Mouse (Mus musculus): ENCODE data around the gene Chchd6.

Chchd6 gene

DNA sequence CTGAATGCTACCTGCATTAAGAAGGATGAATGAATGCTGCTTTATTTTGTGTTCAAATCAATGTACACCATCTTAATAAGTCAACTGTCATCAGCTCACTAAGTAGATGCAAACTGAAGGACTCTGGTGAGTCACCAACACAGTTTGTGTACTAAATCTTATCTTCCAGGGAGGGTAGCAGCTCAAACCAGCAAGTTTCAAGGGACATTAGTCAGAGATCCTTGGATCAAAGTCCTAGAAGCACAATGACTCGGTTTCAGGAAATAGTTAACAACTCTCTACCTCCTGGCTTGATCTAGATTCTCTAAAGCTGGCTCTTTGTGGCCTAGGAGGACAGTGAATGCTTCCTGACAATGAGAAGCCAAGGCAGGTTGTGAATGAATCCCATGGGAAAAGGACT, 182.9 kb downstream of the Chchd6 start:
- DNase-seq (ENCODE audit: extremely low spot score, low read depth, low spot score), result no peak

DNA sequence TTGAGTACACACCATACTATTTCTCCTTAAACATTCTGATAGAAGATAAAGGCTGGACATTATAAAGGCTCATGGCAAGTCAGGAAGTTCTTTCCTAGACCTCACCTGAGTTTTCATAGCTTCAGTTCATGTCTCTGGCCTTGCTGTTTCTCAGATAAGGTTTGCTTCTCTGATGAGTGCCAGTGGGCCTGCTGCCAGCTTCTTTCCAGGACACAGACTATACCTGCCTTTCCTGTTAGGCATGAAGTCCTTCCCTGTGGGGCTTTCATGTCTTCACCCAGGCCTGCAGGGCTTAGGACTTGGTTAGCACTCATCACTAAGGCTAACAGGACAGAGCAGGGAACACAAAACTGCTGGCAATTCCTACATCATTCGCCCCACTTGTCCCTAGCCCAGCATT, 186.4 kb downstream of the Chchd6 start:
- DNase-seq (ENCODE audit: extremely low spot score, low read depth, low spot score), result no peak

DNA sequence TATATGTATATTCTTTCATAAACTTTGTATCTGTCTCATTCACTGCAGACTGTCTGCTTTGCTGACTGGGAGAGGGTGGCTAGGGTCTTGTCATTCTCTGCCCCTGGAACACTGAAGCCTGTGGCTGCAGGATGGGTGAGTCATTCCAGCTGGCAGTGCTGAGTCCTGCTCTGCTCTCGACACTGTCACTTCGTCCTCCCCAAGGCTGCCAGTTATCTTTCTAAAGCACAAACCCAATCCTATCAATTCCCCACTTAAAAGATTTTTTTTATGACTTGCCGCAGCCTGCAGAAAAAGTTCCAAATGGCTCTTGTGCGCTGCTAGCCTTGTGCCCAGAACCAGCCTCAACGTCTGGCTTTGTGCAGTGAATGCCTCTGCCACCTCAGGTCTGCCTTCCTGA, 187.2 kb downstream of the Chchd6 start:
- DNase-seq (ENCODE audit: extremely low spot score, low read depth, low spot score), result no peak

DNA sequence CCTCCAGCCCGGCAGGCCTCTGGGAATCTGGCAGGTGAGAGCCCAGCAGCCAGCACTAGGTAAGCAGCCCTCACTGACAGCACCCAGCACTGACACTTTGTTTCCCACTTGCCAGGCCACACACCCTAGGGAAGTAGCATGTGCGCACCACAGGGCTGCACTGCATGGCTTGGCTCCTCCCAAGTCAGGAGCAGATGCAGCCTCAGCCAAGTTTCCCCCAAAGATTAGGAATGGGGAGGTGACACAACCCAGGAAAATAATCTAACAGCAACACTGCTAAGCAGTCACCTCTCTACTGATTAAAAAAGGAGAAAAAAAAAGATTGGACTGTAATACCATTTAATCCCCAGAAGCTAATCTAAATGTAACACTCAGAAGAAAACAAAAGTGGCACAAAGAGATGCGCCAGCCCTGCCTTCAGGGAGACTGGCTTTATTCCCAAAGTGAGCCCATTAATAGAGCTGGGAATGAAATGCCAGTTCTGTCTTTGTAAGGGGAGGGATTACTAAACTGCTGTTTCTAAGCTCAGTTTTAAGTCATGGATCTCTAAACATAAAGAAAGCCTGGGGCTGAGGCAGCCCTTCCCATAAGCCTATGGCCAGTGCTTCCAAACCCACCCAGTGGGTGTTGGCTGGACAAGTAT, 188.1 kb downstream of the Chchd6 start:
- DNase-seq (ENCODE audit: extremely low spot score, low read depth, low spot score), result no peak

DNA sequence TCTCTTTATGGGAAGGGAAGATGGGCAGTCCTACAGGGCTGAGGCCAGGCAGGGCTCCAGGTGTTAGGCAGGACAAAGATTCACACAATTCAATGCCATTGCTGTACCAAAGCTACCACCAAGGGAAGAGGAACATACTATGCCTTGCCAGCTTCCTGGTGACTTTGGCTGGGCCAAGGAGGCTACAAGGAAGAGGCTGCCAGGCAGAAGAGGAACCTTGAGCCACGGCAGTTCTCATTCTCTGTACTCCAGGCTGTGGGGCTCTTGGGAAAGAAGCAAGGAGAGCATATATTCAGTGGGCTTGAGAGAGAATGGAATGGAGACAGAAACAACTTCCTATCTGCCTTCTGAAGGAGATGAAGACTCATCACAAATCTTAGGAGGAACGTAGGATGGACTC, 190.5 kb downstream of the Chchd6 start:
- no peak for DNase-seq (ENCODE audit: extremely low spot score, low read depth, low spot score)

DNA sequence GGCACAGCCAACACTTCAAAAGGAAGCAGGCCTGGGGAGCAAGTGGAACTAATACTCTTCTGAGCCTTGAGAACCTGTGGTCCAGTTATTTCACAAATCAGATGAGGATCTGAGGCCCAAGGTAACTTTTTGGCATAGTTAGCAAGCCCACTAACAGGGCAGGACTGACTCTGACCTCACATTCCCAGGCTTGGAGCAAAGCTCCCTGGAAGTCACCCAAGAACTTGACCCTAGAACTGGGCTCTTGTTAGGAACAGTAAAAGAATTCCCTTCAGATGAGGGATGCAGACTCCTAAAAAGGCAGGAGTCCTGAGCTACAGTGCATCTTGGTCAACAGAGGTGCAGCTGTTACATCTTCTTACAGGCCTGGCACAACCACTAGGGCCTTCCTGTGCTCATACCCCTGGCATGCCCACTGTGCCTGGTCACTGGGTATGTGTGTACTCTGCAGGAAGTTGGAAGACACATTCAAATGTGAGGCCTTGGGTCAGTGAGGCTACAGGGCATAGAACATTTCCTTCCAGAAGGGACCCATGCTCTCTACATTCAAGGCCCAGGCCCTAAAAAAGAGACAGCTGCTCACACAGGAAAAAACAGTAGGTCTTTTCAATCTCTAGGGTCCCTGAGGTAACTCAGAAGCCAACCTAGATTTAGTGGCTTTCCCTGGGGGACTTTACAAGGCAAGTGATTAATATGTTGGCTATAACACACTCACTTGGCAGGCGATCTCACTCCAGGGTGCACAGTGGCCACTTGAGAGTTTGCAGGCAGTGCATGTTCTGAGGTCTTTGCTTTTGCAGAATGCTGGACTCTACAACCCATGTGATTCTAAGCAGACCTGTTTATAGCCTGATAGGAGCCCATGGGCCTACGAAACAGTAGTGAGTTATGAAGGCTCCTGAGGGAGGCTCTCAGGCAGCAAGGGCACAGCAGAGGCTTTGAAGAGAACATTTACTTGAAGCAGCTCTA, 191.9 kb downstream of the Chchd6 start:
- no peak for DNase-seq (ENCODE audit: extremely low spot score, low read depth, low spot score)

DNA sequence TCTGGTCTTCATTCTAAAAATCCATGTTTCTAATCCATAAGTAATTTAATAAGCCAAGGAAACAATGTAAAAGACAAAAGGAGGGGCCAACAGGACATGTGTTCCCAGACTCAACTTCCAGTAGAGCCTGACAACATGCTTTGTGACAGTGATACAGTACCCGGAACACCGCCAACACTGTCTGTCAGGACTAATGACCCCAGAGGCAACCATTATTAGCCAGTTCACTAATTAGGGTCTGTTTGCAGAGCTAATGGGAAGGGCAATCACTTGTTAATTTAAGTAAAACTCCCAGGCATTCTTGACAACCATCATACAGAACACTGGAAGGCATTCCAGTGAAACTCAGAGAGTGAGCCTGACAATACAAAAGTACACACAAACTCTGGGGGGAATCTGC, 193.0 kb downstream of the Chchd6 start:
- no peak for DNase-seq (ENCODE audit: extremely low spot score, low read depth, low spot score)

DNA sequence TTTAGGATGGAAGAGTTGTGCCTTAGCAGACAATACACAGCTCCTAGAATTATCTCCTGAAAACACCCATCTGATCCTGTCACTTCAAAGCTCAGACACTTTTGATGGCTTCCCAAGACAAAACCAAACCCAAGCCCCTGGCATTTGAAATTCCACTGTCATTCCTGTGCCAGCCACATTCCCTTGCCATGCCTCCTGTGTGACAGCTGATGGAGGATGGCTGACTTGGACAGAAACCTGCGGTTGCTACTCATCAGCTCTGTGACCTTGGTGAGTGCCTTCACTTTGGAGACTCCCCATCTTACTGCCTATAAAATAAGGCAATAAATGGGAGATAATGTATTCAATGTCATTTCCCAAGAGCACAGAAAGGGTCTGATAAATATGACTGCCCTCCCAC, 195.9 kb downstream of the Chchd6 start:
- DNase-seq (ENCODE audit: extremely low spot score, low read depth, low spot score), result no peak

DNA sequence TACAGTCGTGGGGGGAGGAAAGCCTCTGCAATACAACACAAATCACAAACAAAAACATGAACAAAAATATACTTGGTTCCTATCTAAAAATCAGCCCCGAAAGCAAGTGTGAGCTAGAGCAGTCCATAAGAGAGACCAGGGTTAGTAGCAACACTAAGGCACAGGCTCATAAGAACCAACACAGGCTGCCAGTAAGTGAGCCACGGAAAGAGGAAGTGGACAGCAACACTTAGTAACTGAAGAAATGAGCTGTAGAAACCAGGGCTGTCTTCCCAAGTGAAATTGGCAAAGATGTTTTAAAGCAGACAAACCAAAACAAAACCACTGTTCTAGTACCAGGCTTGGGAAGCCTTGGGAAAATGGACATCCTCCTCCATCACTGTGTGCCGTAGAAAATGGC, 197.5 kb downstream of the Chchd6 start:
- no peak for DNase-seq (ENCODE audit: extremely low spot score, low read depth, low spot score)

DNA sequence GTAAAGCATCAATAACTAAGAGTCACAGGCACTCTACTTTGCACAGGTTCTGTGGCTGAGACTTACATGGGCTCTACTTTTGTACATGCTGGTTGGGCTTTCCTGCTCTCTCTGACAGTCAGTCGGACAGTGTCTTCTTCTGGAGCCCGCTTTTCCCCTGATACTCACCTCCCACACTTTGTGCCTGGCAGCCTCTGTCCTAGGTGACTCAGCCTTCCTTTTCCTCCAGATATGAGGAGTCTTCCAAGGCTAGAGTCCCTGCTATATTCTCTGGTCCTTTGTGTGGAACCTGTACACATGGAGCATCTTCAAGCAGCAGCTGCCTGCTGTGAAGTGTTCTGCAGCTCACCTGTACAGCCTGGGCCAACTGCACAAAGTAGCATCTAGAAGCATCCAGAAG, 201.6 kb downstream of the Chchd6 start:
- DNase-seq (ENCODE audit: extremely low spot score, low read depth, low spot score), result no peak

DNA sequence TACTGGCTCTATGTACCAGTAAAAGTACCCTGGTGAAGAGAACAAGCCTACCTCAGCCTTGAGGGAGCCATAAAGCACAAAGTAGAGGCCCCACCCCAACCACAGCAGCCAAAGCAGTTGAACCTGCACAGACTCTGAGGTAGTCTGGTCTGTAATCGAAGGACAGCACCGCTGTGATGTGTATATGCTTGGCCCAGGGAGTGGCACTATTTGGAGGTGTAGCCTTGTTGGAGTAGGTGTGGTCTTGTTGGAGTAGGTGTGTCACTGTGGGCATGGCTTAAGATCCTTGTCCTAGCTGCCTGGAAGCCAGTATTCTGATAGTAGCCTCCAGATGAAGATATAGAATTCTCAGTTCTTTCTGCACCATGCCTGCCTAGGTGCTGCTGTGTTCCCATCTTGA, 203.2 kb downstream of the Chchd6 start:
- no peak for DNase-seq (ENCODE audit: extremely low spot score, low read depth, low spot score)

DNA sequence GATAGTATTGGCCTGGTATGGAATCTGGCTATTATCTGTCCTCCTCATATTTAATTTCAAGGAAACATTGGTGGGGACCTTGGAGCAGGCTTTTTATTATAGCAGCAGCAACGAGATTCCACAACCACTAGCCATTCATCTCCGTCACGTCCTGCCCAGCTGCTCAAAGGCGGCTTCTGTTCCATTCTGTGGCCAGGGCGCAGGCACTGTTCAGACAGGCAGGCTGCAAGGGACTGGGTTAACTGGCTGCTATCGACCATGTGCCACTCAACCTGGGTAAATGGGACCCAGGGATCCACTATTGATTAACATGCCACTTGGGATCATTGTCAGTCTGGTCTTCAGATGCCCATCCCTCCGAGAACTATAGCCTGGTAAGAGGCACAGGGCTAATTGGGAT, 205.7 kb downstream of the Chchd6 start:
- DNase-seq (ENCODE audit: extremely low spot score, low read depth, low spot score), result no peak

DNA sequence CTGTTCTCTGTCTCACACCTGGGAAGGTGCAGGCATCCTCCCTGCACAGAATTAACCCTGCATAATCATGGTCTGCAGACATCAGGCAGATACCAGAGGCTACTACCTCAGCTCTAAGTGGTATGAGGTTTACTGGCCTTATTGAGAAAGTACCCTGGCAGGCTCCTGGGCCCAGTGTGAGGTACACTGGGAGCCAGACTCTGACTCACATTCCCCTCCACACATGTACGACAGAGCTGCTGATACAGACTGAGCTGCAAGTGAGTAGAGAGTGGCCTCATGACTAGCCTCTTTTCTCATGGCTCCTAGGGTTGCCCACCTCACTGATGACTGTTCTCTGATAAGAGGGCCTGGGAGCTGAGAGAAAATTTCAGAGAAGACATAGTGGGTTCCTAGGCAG, 208.5 kb downstream of the Chchd6 start:
- DNase-seq (ENCODE audit: extremely low spot score, low read depth, low spot score), result no peak

DNA sequence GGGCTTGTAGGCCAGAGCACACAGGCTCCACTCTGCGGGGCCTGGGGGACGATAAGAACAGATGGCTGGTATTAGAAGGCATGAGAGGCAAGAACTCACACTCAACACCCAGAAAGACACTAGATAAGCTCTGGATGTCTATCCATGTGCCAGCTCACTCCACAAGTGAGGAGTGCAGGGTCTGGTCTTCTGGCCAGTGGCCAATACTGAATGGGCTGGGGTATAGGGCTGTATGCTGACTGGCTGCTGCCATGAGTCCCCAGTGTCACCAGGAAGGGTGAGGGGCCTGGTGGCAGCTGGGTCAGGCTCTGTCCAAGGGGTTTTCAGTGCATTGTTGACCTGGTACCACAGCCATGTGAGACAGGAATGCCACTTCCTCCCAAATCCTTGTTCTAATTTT, 210.8 kb downstream of the Chchd6 start:
- no peak for DNase-seq (ENCODE audit: extremely low spot score, low read depth, low spot score)

DNA sequence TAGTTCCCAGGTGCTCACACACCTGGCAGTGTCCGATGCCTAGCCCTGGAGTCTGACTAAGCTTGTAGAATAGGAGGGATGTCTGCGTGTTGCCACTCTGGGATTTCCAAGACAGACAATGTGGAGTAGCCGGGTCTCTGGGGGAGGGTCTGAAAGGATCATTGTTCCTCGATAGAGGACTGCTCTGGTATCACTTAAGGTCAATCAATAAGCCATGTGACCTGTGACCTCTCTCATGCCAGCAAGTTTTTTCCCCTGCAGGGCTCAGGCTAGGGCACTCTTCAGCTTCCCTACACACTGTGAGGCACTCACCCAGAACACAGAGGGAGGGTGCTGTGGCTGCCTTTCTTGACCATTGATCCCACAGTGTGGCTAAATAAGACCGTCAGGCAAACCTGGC, 213.6 kb downstream of the Chchd6 start:
- no peak for DNase-seq (ENCODE audit: extremely low spot score, low read depth, low spot score)

DNA sequence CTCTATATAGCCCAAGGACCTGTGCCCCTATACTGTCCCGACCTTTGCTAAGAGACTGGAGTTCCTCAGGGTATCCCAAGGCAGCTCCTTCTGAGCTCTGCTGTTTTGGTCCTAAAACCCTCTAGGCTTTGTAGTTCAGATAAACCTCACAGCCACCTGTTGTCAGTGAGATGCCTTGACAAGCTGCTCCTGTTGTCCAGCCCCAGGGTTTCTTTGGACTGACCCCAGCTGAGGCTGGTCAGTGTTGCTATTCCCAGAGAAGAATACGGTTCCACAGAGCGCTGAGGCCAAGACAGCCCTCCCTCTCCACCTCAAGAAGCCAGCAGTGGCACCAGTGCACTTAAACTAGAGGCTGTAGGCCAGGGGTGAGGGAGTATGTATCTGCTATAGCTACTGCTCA, 214.3 kb downstream of the Chchd6 start:
- no peak for DNase-seq (ENCODE audit: extremely low spot score, low read depth, low spot score)

DNA sequence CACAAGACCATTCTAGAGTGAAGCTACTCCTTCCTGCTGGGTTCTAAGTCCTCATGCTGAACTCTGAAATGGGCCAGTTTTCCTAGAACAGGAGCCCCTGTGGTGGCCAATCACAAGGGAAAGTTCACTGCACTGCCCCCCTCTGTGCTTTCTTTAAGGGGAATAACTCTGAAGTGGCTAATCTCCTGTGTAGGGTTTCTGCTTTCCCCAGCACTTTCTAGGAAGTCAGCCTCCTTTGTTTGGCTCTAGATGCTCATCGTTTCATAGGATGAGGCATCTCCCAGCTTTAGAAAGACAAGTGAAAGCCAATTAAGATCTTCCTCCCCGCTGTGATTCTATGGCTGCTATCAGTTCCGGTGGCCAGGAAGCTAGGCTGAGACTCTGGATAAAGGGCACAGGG, 214.7 kb downstream of the Chchd6 start:
- DNase-seq (ENCODE audit: extremely low spot score, low read depth, low spot score), result no peak

DNA sequence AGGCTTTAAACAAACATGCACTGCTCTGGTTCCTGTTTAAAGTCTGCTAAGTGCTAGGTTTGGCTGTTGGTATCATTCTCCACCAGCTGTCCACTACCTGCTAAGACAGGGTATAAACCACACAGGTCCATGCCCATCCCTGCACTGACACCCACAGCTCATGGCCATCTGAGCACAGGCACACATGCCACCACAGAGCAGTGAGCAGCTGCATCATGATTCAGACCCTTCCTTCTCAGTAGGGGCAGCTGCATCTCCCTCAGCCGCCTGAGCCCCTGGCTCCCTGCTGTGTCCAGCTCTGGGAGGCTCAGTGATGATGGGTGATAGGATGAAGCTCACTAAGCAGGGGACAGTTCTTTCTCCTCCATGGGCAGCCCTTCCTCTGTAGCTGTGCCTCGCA, 217.2 kb downstream of the Chchd6 start:
- no peak for DNase-seq (ENCODE audit: extremely low spot score, low read depth, low spot score)

DNA sequence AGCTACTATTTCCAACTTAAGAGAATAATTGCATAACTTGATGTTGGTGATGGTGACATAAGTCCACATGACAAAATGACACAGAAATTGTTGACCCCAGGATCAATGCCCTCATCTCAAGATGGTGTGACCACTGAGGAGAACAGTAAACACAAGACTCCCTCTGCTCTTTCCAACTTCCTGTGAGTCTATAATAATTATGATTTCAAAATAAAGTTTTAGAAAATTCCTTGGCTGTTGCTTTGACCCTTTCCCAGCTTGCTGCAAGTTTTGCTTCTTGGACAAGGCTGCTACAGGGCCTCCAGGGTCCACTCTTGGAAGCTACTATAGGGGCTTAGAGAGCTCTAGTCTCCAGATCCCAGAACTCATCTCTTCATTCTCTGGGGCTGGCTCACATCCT, 226.6 kb downstream of the Chchd6 start:
- DNase-seq (ENCODE audit: extremely low spot score, low read depth, low spot score), result no peak

DNA sequence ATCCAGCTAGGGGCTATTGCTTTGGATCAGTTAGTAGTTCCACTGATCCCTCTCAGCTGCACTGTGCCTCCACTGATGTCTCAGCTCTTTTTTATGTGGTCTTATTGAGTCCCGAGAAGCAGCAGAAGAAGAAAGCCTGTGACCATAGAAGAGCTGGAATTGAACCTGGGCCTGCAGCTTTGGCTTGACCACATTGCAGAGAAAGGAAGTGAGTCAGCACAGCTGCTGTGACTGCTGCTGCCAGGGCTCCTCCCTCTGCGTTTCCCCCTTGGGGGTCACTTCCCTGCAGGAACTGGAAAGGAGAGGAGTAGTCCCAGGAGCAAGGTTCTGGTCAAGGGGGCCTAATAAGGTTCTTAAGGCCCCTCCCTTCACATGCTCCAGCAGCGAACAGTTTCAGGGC, 231.1 kb downstream of the Chchd6 start:
- DNase-seq (ENCODE audit: extremely low spot score, low read depth, low spot score), result no peak

DNA sequence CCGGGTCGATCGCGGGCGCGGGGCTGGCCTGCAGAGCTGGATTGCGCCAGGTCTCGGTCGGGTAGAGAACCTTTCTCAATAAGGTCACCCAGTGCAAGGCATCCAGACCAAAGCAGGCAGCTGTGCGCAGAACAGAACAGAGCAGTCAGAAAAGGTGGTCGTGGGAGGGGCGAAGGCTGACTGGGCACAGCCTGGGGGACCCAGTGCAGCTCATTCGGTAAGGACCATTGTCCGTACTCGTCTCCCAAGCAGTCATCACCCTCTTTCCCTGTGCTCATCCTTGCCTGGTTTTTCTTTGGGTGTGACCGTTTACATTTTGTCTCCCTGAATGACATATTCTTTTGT, 232.4 kb downstream of the Chchd6 start:
- no peak for DNase-seq (ENCODE audit: extremely low spot score, low read depth, low spot score)

DNA sequence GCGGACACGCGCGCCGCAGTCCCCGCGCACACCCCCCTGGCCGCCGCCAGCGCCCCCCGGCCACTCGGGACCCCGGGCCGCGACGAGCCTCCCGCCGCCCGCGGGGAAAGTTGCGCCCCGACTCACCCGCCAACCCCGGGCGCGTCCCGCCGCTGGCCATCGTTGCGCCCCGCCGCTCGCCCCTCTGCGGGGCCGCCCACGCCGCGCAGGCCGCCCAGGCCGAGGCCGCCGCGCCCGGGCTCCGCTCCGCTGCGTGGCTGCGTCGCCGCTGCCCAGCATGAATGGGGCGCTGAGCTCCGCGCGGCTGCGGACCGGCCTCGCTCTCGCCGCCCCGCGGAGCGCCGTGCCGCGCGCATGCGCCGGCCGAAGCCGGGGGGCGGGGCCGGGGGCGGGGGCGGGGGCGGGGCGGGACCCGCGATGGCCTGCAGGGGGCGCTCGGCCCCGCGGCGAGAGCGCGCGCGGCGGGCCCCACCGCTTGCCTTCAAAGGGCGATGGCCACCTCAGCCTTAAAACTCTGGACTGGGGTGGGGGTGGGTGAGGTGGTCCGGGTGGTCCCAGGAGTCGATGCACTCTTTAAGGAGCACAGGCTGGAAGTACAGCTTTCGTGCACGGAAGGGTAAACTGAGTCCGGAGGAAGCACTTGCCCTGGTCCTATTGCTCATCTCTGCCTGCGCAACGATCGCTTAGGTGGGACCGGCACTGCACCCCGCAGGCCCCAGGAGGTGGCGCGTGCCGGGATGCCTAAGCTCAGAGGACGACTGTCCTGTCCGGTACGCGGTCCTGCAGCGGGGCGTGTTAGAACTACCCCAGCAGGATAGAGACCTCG, 233.0 kb downstream of the Chchd6 start, which contains the start of gene Plxna1:
Plxna1 (minus strand) TSS at position 340 of the 826 bp plus-strand sequence.
- no peak for DNase-seq (ENCODE audit: extremely low spot score, low read depth, low spot score)

Measured in hindlimb bud, embryonic 11.5 days (tissue).